Mouse (Mus musculus) kidney, postnatal 25 days (tissue): ENCODE data around the gene Corin.

Source experiments
- DNase-seq, 2 experiments: peaks; one replicate each; pipeline ENCODE4 v3.0.0; 2021; ENCODE audit warnings: mixed read lengths in 2 of 2

Corin gene

GRCm38 (mm10) chr5:72503531-72504523 is at the start of gene Corin:
TSS of gene Corin (minus strand) at chr5:72504473.
- peak in 1 of 2 experiments; percentile 42 for DNase-seq

DNA sequence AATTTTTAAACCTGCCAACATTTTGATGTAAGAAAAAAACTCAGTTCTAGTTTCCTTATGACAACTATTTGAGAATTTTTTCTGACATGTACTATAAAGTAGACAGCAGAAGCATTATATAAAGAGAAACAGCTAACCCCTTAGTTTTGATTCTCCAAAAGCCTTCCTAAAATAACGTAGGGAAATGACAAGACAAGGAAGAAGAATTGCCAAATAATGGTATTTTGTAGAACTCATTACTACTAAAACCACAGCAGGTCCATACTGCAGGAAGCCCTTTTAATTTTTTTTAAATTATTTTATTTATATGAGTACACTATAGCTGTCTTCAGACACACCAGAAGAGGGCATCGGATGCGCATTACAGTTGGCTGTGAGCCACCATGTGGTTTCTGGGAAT is 46.9 kb upstream of the Corin start:
- no peak for DNase-seq

GRCm38 (mm10) chr5:72528896-72529295 is 24.6 kb upstream of the Corin start:
- no peak for DNase-seq

DNA sequence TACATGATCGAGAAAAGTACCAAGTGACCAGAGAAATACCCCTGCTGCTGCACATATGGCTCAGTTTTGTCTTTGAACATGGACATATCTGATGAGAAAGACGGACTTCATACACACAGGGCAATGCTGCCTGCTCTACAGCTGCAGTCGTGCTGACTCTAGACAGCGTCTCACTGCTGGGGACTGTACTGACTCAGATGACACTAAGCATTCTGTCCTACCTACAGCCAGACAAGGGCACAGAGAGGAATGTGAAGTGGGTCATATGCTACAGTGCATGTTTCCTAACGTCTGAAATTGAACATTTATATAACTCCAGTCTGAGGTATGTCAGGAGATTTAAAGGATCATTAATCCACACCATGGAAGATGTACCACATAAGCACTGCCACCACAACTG is 9.5 kb upstream of the Corin start:
- no peak for DNase-seq

- no peak for DNase-seq
Measured at GRCm38 (mm10) chr5:72505740-72506139, 1.5 kb upstream of the Corin start.

- DNase-seq, result no peak
Measured at GRCm38 (mm10) chr5:72502778-72503177, 1.5 kb downstream of the Corin start.

DNA sequence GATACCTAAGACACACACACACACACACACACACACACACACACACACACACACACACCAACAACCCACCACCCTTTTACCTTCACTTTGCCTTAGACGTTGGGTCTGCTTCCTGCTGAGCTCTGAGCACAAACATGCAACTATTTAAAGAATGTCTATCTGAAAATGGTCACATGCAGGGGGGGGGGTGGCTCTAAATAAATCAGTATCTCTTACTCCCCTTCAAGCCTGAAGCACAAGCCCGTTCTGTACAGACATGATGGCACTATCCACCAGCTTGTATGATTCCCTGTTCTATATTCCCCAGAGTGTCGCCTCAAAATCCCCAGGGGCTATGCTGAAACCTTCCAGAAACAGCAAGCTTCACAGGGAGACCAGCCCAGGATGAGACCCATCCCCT is 2.5 kb downstream of the Corin start:
- DNase-seq, result no peak

DNA sequence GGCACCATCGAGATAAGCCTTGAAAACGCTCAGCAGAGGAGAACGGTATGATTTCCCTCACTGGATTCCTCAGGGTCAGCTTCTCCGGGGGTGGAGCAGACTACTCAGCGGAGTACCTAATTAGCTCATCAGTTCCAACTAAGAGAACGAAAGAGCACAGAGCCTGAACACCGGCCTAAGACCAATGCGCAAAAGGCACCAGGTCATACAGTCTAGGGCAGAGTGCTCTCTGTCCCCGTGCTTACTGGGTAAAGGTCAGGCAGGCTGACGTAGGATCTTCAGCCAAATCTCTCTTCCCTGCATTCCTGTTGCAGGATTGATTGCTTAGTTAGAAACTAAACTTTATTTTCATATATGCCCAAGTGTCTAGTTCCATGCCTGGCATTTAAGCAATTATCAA is 6.0 kb downstream of the Corin start:
- DNase-seq, result peak; percentile 37 to 67

DNA sequence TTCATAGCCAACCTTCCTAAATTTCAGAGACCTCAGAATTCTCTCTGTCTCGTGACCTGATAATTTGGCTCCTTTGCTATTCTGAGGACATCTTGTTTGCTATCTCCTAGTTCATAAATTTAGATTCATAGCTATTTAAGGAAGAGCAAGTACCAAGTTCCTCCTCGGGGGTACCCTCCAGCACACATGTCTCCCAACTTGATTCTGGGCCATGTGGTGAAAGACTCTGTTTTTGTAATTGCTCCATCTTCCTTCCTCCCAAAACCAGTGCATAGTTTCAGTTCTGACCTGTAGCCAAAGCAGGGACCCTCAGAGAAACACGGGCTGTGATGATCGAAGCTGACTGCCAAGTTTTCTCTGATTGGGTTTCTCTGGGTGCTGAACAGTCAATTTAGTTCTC is 7.5 kb downstream of the Corin start:
- DNase-seq, result no peak

DNA sequence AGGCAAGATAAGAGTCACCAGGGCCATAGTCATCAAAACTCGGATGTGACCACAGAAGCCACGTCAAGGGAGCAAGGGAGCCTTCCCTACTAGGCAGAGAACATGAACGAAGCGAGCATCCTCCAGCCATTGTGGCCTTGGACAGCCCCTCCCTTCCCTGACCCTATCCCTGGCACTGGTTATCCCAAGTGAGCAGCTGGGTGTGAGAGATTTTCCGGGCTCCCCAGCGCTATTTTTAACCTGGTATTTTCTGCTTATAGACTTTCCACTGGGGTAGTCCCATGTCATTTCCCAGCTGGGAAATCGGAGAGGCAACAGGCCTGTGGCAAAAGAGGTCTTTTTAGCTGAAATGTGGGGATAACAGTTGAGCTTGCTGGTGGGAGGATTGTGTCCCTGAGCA is 10.4 kb downstream of the Corin start:
- no peak for DNase-seq

DNA sequence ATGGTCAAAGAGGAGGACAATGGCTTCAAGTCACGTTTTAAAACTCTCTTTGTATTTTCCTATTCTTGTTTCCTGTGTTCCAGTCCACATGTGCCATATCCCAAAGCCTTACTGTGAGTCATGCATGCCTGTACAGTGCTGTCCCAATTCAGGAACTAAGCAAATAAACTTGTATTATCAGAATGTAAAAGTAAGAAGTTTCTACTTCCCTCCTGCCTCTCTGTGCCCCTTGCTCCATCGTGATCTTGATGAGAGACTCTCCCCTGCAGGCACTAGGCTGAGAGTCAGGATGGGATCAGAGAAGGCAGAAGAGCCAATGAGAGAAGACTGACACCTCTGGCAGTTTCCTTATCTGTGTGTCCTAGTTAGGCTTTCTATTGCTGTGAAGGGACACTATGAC is 13.0 kb downstream of the Corin start:
- no peak for DNase-seq

DNA sequence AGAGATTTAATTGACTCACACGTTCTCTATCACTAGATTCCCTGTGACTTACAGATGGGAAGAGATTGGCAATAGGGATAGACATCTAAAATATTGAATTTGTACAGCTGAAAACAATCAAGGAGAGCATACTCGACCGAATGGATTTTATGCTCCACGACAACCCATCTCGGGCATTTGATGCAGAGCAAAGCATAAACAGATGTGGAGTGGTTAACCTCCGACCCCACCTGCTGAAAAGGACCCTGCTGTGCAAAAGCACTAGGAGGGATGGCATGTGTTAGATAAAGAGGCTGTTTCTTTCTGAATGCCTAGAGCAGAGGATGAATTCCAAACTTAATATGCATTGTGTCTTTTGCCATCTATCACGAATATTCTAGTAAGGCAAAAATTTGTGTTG is 23.8 kb downstream of the Corin start:
- DNase-seq, result no peak

DNA sequence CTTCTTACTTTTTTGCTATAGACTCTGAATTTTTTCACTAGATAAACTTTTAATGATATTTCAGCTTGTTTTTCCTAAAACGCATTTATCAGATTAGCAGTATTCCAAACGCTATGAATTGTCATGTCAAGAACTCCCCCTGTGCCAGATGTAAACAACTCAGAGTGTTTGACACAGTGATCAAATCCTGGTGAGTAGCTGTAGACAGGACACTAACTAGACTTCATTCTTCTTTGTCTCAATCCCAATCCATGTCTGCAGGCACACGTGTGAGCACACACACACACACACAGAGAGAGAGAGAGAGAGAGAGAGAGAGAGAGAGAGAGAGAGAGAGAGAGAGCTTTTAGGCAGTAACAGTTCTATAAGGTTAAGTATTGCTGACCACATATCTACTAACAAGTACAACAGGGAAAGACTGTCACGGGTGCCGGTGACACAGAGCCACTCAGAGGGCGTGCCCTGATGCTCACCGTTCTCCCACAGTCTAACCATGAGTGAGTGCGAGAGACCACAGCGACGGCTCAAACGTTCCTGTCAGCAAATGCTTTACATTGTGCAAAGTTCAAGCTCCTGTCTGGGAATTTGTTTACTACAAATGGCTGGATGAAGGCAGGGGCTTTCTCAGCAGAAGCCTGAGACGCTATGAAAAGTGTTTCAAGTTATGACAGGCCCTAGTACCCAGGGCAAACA is 31.8 kb downstream of the Corin start:
- no peak for DNase-seq

GRCm38 (mm10) chr5:72471746-72472145 is 32.5 kb downstream of the Corin start:
- DNase-seq, result no peak

DNA sequence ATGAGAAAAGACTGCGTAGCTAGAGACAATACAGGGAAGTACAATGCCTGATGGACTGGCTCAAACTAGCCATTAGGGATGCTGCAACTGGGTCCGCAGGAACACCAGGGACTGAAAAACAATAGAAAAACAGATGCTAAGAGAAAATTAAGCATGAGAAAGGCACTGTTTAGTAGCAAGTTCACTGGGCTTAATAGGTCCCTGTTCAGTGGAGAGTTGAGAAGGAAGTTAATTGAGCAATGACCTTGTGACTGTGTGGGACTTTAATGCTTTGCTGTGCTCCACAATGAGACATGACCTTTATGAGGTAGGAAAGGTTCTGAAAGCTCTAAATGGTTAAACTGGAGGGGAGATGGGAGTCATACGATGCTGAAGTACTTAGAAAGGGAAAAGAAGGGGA is 39.3 kb downstream of the Corin start:
- no peak for DNase-seq

- DNase-seq, result no peak
Measured at GRCm38 (mm10) chr5:72459374-72460112, 44.7 kb downstream of the Corin start.

- no peak for DNase-seq
Measured at GRCm38 (mm10) chr5:72453690-72454089, 50.6 kb downstream of the Corin start.

GRCm38 (mm10) chr5:72453176-72453575 is 51.1 kb downstream of the Corin start:
- DNase-seq, result no peak

DNA sequence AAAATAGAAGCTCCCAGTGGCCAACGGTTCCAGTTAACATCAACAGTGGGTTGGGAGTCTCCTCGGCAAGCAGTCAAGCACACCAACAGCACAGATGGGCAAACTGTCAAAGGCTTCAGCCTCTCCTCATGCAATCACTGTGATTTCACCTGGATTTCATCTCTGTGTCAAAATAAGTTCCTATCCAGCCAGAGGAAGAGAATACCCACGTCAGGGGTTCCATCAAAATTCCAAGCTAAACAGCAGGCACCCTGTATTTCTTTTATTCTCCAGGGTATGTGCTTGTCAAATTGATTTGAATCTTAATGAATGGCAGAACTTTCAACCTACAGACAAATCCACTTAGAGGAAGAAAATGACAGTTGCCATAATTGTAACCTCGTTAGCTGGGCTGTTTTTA is 51.5 kb downstream of the Corin start:
- no peak for DNase-seq

GRCm38 (mm10) chr5:72448846-72449245 is 55.4 kb downstream of the Corin start:
- DNase-seq, result no peak

GRCm38 (mm10) chr5:72446104-72446503 is 58.2 kb downstream of the Corin start:
- no peak for DNase-seq

DNA sequence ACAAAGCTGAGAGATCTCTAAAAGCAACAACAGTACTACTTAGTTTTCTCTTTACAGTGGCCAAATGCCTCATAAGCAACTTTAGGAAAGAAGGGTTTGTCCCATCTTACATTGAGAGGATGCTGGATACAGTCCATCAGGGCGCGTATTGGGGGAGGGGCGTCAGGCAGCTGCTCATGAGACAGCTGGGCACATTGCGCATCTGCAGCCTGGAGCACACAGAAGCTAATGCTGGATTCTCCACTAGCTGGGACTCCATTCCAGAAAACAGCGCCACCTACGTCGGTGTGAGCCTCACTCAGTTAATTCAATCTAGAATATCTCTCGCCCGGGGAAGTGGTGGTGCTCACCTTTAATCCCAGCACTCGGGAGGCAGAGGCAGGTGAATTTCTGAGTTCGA is 60.3 kb downstream of the Corin start:
- DNase-seq, result no peak

DNA sequence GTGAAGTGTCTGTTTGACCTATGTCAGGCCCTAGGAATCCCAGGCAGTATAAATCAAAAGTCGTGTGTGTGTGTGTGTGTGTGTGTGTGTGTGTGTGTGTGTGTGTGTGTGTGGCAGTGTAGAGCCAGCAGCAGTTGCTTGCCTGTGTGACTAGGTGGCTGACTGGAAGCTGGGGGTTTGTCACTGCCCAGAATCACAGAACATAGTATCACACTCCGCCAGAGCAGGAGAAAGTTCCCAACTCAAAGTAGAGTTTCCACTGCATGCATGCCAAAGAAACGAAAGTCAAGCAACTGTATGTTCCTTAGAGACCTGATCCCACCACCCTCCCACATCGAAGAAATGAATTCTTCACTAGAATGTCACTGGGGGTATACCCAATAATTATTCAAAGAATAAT is 61.3 kb downstream of the Corin start:
- DNase-seq, result no peak
